Mouse (Mus musculus) MEL (cell line): ENCODE measurements at regions not wholly inside any gene's neighbourhood (a gene's known extent, or its start where the extent isn't known, plus 50 kb on each side); places are given as distances from the start of the nearest gene placed in this dataset.

Source experiments
- BHLHE40 ChIP-seq: IDR thresholded peaks from 2 replicates; pipeline ENCODE4 v1.6.1; 2012; ENCODE audit warnings: low read depth, mild to moderate bottlenecking, inconsistent platforms, low read length, improper control_type of control experiment, borderline replicate concordance
- CTCF ChIP-seq, 3 experiments: IDR thresholded peaks in 2 of 3; conservative IDR thresholded peaks in 1 of 3; 2 replicates each; pipeline ENCODE4 v1.5.1; 2011 to 2012; ENCODE audit warnings: low read length in 3 of 3, low read depth in 2 of 3, mild to moderate bottlenecking in 2 of 3, improper control_type of control experiment in 1 of 3, inconsistent platforms in 1 of 3, mixed read lengths in 1 of 3, moderate library complexity in 1 of 3; ENCODE audit not compliant: control insufficient read depth in 1 of 3, insufficient read depth in 1 of 3, poor library complexity in 1 of 3, severe bottlenecking in 1 of 3
- MAFK ChIP-seq: IDR thresholded peaks from 2 replicates; pipeline ENCODE4 v1.6.1; 2011; ENCODE audit warnings: low read depth, mild to moderate bottlenecking, low read length, improper control_type of control experiment, borderline replicate concordance
- MAZ ChIP-seq: IDR thresholded peaks from 2 replicates; pipeline ENCODE4 v1.6.1; 2012; ENCODE audit warnings: low read depth, mild to moderate bottlenecking, inconsistent platforms, low read length, improper control_type of control experiment
- MEF2A ChIP-seq: IDR thresholded peaks from 2 replicates; pipeline ENCODE4 v1.6.1; 2014; ENCODE audit warnings: low read depth, mild to moderate bottlenecking, inconsistent platforms, low read length, improper control_type of control experiment; ENCODE audit not compliant: poor library complexity, insufficient replicate concordance, severe bottlenecking; ENCODE audit errors: extremely low read depth
- POLR2A ChIP-seq, 2 experiments: IDR thresholded peaks; 2 replicates each; pipeline ENCODE4 v1.6.1; 2011 to 2012; ENCODE audit warnings: low read length in 2 of 2, mild to moderate bottlenecking in 2 of 2, control low read depth in 1 of 2, improper control_type of control experiment in 1 of 2, low read depth in 1 of 2, moderate library complexity in 1 of 2; ENCODE audit not compliant: control insufficient read depth in 1 of 2, insufficient read depth in 1 of 2, poor library complexity in 1 of 2
- POLR2AphosphoS2 ChIP-seq: IDR thresholded peaks from 2 replicates; pipeline ENCODE4 v1.6.1; 2011; ENCODE audit warnings: low read length, improper control_type of control experiment
- SMC3 ChIP-seq: IDR thresholded peaks from 2 replicates; pipeline ENCODE4 v1.6.1; 2011; ENCODE audit warnings: low read depth, low read length, improper control_type of control experiment
- UBTF ChIP-seq: IDR thresholded peaks from 2 replicates; pipeline ENCODE4 v1.6.1; 2012; ENCODE audit warnings: low read depth, mild to moderate bottlenecking, inconsistent platforms, low read length, improper control_type of control experiment, moderate library complexity, borderline replicate concordance; ENCODE audit not compliant: insufficient read depth
- USF1 ChIP-seq: IDR thresholded peaks from 2 replicates; pipeline ENCODE4 v1.6.1; 2014; ENCODE audit warnings: low read depth, mild to moderate bottlenecking, inconsistent platforms, low read length, improper control_type of control experiment, moderate library complexity

DNA sequence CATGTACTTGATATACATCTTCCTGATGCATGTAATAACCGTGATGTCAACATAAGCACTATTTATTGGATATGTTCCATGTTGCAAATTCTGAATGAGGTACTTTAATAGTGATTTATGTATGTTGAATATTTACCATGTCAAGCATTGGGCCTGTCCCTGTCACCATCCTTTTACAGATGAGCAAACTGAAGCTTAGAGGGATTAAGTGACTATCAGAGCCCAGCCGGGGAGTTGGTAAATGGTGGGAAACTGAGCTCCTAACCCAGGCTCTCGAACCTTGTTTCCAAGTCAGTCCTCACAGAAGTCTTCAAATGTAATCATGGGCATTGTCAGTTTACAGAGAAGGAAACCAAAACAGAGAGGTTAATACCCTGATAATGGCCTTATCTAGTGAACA is 102.6 kb upstream of the Kcnab1 start:
- TF ChIP-seq USF1 (no peak), BHLHE40 (no peak), POLR2A (IDR thresholded peaks at IDR 0.05; ENCODE audit: control insufficient read depth in 1 of 2, insufficient read depth in 1 of 2, low read depth in 1 of 2, low read length in 2 of 2, poor library complexity in 1 of 2) (no peak), UBTF (no peak), SMC3 (no peak), CTCF (IDR thresholded peaks at IDR 0.05 in 2 of 3, conservative IDR thresholded peaks at IDR 0.05 in 1 of 3; ENCODE audit: control insufficient read depth in 1 of 3, insufficient read depth in 1 of 3, low read depth in 2 of 3, low read length in 3 of 3, poor library complexity in 1 of 3, severe bottlenecking in 1 of 3) (no peak), MAFK (no peak), MAZ (no peak), MEF2A (no peak), POLR2AphosphoS2 (no peak)
